Mouse (Mus musculus) leukemia stem cell, adult 10-12 weeks (primary cell): Measurements from ENCODE around the gene Gh. TPM values are rescaled to one million over a fixed set of nuclear protein-coding genes. Genes with fewer than 3 reads are reported as not detected.

Experiments
- polyA plus RNA-seq: library from polyadenylated mRNA; stranded (reverse); fragments of >175 nt; gene quantifications from 2 replicates; pipeline ENCODE4 v1.2.3, GENCODE M21; 2012; ENCODE audit warnings: low replicate concordance

Gene Gh
- polyA plus RNA-seq, result 0.21 TPM in 1 of 2 replicates, not detected in the other

DNA sequence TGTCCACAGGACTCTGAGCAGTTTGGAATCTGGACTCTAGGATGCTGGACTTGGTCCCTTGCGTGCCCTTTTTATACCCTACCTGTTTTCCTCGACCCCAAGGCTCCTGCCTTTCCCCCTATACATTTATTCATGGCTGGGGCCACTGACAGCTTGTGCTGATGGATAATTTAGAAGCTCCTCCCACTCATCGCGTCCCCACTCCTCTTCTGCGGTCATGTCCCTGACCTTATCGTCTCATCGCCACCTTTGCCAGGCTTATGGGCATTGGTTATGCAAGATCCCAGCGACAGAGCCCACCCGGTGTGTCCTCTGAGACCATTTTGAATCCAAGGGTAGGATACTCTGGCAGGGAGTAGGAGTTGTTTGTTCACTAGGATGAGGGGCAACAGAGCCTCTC lies at the start of gene Gh:
TSS of gene Gh (minus strand) at position 101 of the 400 bp plus-strand sequence.

DNA sequence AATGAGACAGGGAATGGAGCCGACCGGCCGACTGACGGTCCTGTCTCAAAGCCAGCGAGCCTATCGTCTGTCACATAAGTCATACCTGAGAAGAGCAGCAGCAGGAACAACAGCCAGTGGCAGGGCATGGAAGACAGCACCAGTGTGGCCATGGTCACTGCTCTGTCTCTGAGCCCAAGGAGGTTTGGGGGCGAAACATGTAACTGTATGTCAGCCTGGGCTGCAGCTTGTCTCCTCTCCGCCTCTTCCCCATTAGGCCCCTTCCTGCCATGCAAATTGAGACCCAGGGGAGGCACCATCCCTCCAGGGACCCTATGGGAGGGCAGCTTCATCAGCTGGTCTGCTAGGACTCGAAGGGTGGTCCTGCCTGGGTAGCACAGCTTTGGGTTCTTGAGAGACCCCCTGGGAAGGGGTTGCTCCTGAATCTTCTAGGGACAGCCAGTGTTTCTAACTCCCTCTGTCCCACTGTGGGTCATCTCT lies 12.7 kb upstream of the Gh start, which contains the start of gene Cd79b:
TSS of gene Cd79b (minus strand) at position 430 of the 480 bp plus-strand sequence.

DNA sequence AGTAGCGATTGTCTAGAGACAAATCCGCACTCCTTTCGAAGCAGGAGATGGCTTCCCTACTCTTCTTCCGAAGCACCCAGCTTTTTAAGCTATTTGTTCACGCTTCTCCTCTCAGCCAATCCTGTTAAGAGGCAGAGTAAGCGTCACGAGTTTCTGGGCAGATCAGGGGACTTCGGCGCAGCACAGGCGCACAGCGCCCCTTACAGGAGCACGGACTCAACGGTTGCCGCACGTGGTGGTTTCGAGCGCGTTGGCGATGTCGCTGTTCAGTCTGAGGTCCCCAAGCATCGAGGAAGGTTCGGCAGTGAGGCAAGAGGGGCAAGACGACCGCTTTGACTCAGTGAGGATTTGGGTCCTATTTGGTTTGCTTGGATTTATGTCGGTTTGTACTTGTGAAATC lies 25.2 kb downstream of the Gh start, which contains the start of gene Tcam1:
TSS of gene Tcam1 (plus strand) at position 219 of the 400 bp plus-strand sequence.

DNA sequence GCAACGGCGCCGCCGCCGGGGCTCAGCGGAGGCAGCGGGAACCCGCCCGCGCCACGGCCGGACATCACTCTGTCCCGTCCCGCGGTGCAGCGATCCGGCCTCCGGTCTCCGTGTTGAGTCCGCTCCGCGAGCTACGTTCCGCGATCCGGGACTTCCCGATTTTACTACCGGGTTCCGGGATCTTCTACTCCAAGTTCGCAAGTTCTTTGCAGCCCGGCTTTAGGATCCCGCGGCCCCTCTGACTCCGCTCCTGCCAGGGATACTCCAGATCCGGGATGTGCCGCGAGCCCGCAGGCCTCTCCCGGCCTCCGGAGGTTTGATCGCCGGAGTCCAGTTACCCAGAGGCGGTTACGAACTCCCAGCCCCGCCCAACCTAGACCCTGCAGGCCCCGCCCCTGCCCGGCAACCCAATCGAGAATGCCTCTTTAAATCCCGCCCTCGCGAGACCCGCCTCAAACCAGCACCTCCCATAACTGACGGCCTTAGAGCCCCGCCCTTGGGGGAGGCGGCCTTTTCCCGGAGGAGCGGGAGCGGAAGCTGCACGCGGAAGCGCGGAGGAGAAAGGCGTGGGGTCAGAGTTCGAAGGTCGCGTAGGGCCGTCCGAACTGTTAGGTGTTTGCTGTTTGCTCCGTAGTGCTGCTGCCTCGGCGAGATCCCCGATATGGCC lies 28.9 kb downstream of the Gh start, which contains the start of gene Smarcd2:
TSS of gene Smarcd2 (minus strand) at position 329 of the 667 bp plus-strand sequence.

DNA sequence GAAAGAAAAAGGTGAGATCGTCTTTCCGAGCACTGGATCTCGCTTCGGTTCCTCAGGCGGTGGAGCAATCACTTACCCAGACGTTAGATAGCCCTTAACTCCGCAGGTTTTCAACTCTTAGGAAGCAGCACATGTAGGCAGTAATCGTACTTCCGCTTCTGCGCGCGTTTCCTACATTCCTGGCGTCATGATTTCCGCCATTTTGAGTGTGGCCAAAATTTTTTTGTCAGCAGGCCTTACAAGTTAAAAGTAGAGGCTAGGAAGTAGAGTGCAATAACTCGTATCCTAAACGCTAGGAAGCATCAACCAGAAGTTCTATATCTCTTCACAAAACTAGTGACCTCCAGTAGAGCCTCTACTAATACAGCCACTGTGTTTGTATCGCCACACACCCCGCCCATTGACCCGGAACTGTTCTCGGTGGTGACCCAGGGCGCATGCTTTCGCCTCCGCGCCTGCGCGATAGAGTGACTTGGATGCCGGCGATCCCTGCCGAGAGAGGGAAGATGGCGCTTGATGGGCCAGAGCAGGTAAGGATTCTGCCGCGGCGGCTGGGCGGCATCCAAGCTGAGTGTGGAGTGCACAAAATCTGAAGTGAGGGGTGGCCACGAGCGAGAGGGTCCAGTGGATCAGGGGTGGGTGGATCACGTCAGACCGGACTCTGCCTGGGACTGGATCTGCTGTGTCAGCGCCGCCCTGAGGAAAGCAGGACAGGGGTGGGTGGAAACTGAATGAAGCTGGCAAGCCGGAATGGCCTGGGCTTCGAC lies 45.8 kb downstream of the Gh start, which contains the start of the genes Ftsj3 and Psmc5:
TSS of gene Ftsj3 (minus strand) at position 395 of the 767 bp plus-strand sequence.
TSS of gene Psmc5 (plus strand) at position 470 of the 767 bp plus-strand sequence.

Other genes with a start within 250 kb of the Gh start
- 15.6 and 22.6 TPM in 2 replicates for gene Taco1, start 235.8 kb downstream of the Gh start, polyA plus RNA-seq
- gene Map3k3, start 217.3 kb downstream of the Gh start, polyA plus RNA-seq, result 4.8 and 5.7 TPM in 2 replicates
- not detected in 2 replicates for gene Gm10840, start 141.0 kb downstream of the Gh start, polyA plus RNA-seq
- gene Limd2, start 141.0 kb downstream of the Gh start, polyA plus RNA-seq, result 142 and 144 TPM in 2 replicates
- 49.2 and 63.9 TPM in 2 replicates for gene Strada, start 99.7 kb downstream of the Gh start, polyA plus RNA-seq
- 0.83 and 1.2 TPM in 2 replicates for gene Ccdc47, start 85.5 kb downstream of the Gh start, polyA plus RNA-seq
- 7.5 and 8.1 TPM in 2 replicates for gene Ddx42, start 84.9 kb downstream of the Gh start, polyA plus RNA-seq
- 3.1 and 16.8 TPM in 2 replicates for gene Ftsj3, start 45.8 kb downstream of the Gh start, polyA plus RNA-seq
- 8.9 and 18.7 TPM in 2 replicates for gene Psmc5, start 45.7 kb downstream of the Gh start, polyA plus RNA-seq
- 47.7 and 136 TPM in 2 replicates for gene Smarcd2, start 28.9 kb downstream of the Gh start, polyA plus RNA-seq
- gene Tcam1, start 25.2 kb downstream of the Gh start, polyA plus RNA-seq, result 0.06 and 0.07 TPM in 2 replicates
- gene Cd79b, start 12.9 kb upstream of the Gh start, polyA plus RNA-seq, result 49.5 and 90.7 TPM in 2 replicates
- gene Scn4a, start 51.4 kb upstream of the Gh start, polyA plus RNA-seq, result 0.25 and 0.68 TPM in 2 replicates
- 0.65 TPM in 1 of 2 replicates, not detected in the other for gene Prr29, start 63.6 kb upstream of the Gh start, polyA plus RNA-seq
- gene Icam2, start 86.2 kb upstream of the Gh start, polyA plus RNA-seq, result 11.7 and 25.0 TPM in 2 replicates
- gene Ern1, start 186.0 kb upstream of the Gh start, polyA plus RNA-seq, result 4.1 and 6.1 TPM in 2 replicates